Mouse (Mus musculus): ENCODE data around the gene Gad2. TPM values are rescaled to one million over a fixed set of nuclear protein-coding genes. Genes with fewer than 3 reads are reported as not detected.
"Not testable (repeated sequence)": the region's sequence is repeated elsewhere in the genome, so short reads cannot be mapped to it uniquely, and the experiment has no call there.

Gad2 gene
- 36.7 and 45.5 TPM in 2 replicates for polyA plus RNA-seq (2016; fragmentation: Nextera tagmentation; extraction: Ambion mirVana)

DNA sequence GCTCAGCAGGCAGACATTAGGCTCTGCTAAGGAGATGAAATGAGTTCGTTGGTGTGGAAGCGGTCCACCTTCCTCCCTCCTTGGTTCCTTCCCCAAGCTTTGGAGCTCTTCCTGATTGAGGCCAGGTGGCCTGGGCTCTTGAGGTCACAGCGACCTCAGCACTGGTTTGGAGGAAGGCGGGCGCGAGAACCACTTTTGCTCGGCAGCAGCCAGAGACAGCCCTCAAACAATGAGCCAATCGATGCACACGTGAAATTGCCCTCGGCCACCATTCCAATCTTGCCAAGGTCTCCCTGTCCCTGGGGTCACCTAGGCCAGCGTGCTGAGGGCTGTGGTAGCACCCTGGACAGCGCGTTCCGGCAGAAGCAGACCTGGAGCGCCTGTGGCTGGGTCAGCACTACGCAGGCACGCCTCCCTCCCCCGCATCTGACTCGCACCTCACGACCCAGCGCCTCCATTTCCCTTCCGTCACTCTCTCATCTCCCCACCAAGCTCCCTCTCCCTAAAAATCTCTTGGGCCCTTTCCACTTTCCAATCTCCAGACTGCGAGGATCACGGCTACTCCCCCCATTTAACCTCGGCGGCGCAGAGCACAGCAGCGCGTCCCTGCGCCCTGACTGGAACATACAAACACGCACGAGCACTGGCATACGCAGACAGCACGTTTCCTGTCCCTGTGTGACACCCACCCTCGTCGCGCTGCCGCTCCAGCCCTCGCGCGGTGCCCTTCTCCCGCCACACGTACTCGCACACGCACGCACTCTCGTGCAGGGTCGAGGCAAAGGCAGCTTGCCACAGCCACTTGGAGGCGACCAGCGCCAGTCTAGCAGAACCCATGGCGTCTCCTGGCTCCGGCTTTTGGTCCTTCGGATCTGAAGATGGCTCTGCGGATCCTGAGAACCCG, at the start of gene Gad2:
Gad2 (plus strand) TSS at position 378 of the 904 bp plus-strand sequence.
- Histone ChIP-seq H3K36me3 (no peaks in the 10 kb centered on the region), H3K27ac (peak within 1 kb of the TSS; percentile 79), H3K4me2 (replicated peaks) (peak within 1 kb of the TSS; percentile 72), H3K9me3 (no peaks in the 10 kb centered on the region), H3K4me1 (peaks cover 41% of the 10 kb centered on the region), H3K9ac (peak within 1 kb of the TSS; percentile 67), H3K27me3 (replicated peaks) (peaks cover 84% of the 10 kb centered on the region), H3K4me3 (peak within 1 kb of the TSS; percentile 48)
- under 1% methylated on average over 55 of the region's 55 CpGs for WGBS
- ATAC-seq (ENCODE audit: low FRiP score, low read depth) = peak; percentile 74

GRCm38 (mm10) chr2:22587469-22588169, 34.4 kb upstream of the Gad2 start:
- H3K27me3 ChIP-seq (replicated peaks); H3K4me2 ChIP-seq (replicated peaks); H3K9ac ChIP-seq; H3K36me3 ChIP-seq; H3K27ac ChIP-seq; H3K4me1 ChIP-seq; H3K4me3 ChIP-seq; H3K9me3 ChIP-seq: not testable (repeated sequence)
- WGBS = 86% methylated on average over 14 of the region's 14 CpGs
- ATAC-seq (ENCODE audit: low FRiP score, low read depth) = peak; percentile 82

GRCm38 (mm10) chr2:22588170-22588541, 33.8 kb upstream of the Gad2 start:
- H3K9me3 ChIP-seq; H3K4me3 ChIP-seq; H3K27me3 ChIP-seq (replicated peaks); H3K36me3 ChIP-seq; H3K4me1 ChIP-seq; H3K9ac ChIP-seq; H3K27ac ChIP-seq; H3K4me2 ChIP-seq (replicated peaks): not testable (repeated sequence)
- WGBS = 90% methylated on average over 5 of the region's 5 CpGs
- peak; percentile 51 for ATAC-seq (ENCODE audit: low FRiP score, low read depth)

DNA sequence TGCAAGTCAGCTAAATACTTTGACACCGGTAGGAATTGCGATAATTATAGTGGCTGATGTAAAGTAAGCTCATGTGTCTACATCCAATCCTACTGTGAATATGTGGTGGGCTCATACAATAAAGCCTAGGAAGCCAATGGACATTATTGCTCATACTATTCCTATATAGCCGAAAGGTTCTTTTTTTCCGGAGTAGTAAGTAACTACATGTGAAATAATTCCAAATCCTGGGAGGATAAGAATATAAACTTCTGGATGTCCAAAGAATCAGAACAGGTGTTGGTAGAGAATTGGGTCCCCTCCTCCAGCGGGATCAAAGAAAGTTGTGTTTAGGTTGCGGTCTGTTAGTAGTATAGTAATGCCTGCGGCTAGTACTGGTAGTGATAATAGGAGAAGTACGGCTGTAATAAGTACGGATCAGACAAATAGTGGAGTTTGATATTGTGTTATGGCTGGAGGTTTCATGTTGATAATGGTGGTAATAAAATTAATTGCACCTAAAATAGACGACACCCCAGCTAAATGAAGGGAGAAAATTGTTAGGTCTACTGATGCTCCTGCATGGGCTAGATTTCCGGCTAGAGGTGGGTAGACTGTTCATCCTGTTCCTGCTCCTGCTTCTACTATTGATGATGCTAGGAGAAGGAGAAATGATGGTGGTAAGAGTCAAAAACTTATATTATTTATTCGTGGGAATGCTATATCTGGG, 33.2 kb upstream of the Gad2 start:
- not testable (repeated sequence) for H3K9ac ChIP-seq; H3K4me3 ChIP-seq; H3K4me2 ChIP-seq (replicated peaks); H3K36me3 ChIP-seq; H3K9me3 ChIP-seq; H3K27ac ChIP-seq; H3K4me1 ChIP-seq; H3K27me3 ChIP-seq (replicated peaks)
- ATAC-seq (ENCODE audit: low FRiP score, low read depth) = peak; percentile 96
- 72% methylated on average over 12 of the region's 12 CpGs for WGBS

DNA sequence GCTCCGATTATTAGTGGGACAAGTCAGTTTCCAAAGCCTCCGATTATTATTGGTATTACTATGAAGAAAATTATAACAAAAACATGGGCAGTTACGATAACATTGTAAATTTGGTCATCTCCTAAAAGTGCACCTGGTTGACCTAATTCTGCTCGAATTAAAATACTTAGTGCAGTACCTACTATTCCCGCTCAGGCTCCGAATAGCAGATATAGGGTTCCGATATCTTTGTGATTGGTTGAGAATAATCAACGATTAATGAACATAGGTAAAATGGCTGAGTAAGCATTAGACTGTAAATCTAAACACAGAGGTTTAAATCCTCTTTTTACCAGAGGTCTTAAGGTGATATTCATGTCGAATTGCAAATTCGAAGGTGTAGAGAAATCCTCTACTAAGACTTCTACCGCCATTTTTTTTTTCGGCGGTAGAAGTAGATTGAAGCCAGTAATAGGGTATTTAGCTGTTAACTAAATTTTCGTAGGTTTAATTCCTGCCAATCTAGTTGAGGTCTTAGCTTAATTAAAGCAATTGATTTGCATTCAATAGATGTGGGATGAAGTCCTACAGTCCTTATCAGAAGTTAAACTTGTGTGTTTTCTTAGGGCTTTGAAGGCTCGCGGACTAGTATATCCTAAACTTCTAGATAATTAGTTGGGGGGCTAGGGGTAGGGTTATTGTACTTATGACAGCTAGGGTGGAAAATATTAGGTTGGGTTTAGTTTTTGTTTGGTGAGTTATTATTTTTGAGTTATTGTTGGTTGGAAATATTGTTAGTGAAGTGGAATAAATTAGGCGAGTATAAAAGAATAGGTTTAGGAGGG, 32.4 kb upstream of the Gad2 start:
- H3K9me3 ChIP-seq; H3K4me3 ChIP-seq; H3K27ac ChIP-seq; H3K27me3 ChIP-seq (replicated peaks); H3K36me3 ChIP-seq; H3K9ac ChIP-seq; H3K4me1 ChIP-seq; H3K4me2 ChIP-seq (replicated peaks): not testable (repeated sequence)
- 85% methylated on average over 17 of the region's 17 CpGs for WGBS
- ATAC-seq (ENCODE audit: low FRiP score, low read depth) = peak; percentile 91

DNA sequence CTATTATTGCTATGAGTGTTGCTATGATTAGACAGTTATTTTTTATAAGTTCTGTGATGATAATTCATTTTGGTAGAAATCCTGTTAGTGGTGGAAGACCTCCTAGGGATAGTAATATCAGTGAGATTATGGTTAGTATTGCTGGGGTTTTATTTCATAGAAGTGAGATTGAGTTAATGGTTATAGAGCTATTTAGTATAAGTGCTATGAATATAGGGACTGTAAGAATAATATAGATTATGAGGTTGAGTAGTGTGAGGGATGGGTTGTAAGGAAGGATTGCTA, 31.9 kb upstream of the Gad2 start:
- Histone ChIP-seq H3K4me3 (no peak overlapping the region), H3K27ac (no peak overlapping the region), H3K9ac (no peak overlapping the region), H3K36me3 (no peaks in the 10 kb centered on the region), H3K27me3 (replicated peaks) (no peaks in the 10 kb centered on the region), H3K4me2 (replicated peaks) (no peak overlapping the region), H3K4me1 (no peaks in the 10 kb centered on the region), H3K9me3 (no peaks in the 10 kb centered on the region)
- no peak for ATAC-seq (ENCODE audit: low FRiP score, low read depth)

- peaks cover 57% of the 10 kb centered on the region for H3K27me3 ChIP-seq (replicated peaks)
- H3K9ac ChIP-seq = no peak overlapping the region
- ATAC-seq (ENCODE audit: low FRiP score, low read depth) = no peak
- H3K36me3 ChIP-seq = no peaks in the 10 kb centered on the region
- H3K4me1 ChIP-seq = peaks cover 32% of the 10 kb centered on the region
- H3K9me3 ChIP-seq = no peaks in the 10 kb centered on the region
- no peak overlapping the region for H3K4me2 ChIP-seq (replicated peaks)
- H3K27ac ChIP-seq = no peak overlapping the region
- WGBS = 4% methylated on average over 9 of the region's 9 CpGs
- no peak overlapping the region for H3K4me3 ChIP-seq
Observed at GRCm38 (mm10) chr2:22617951-22618350, 4.1 kb upstream of the Gad2 start.

GRCm38 (mm10) chr2:22619416-22619815, 2.6 kb upstream of the Gad2 start:
- Histone ChIP-seq H3K4me1 (peaks cover 41% of the 10 kb centered on the region), H3K4me2 (replicated peaks) (peak overlapping the region; percentile 42), H3K4me3 (no peak overlapping the region), H3K27me3 (replicated peaks) (peaks cover 70% of the 10 kb centered on the region), H3K9ac (no peak overlapping the region), H3K27ac (0 out of 2 replicates have a peak overlapping the region, but pooled peaks have one; percentile 17), H3K9me3 (no peaks in the 10 kb centered on the region), H3K36me3 (no peaks in the 10 kb centered on the region)
- ATAC-seq (ENCODE audit: low FRiP score, low read depth) = no peak
- WGBS = 2% methylated on average over 12 of the region's 12 CpGs

DNA sequence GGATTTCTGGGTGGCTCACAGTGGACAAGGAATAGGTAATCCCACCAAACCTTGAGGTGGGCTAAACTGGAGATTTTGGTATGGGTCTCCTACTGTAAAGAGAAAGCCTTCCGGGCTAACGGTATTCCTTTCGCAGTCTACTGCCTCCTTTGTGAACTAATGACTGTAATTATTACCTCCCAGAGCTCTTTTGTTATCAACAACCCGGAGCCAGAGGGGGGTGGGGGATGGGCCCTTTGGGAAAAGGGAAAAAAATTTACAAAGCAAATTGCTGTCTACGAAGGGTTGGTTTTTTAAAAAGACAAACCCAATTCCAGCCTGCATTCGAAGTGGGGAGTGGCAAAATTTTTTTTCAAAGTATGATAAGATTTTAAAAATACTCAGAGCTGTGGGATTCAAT, 2.0 kb upstream of the Gad2 start:
- H3K36me3 ChIP-seq = no peaks in the 10 kb centered on the region
- H3K9me3 ChIP-seq = no peaks in the 10 kb centered on the region
- ATAC-seq (ENCODE audit: low FRiP score, low read depth) = no peak
- H3K4me3 ChIP-seq = no peak overlapping the region
- H3K4me1 ChIP-seq = peaks cover 41% of the 10 kb centered on the region
- WGBS = 0% methylated on average over 6 of the region's 6 CpGs
- no peak overlapping the region for H3K9ac ChIP-seq
- H3K27ac ChIP-seq = 0 out of 2 replicates have a peak overlapping the region, but pooled peaks have one; percentile 17
- peaks cover 74% of the 10 kb centered on the region for H3K27me3 ChIP-seq (replicated peaks)
- peak overlapping the region; percentile 42 for H3K4me2 ChIP-seq (replicated peaks)

GRCm38 (mm10) chr2:22620534-22620933, 1.5 kb upstream of the Gad2 start:
- 0% methylated on average over 7 of the region's 7 CpGs for WGBS
- no peak for ATAC-seq (ENCODE audit: low FRiP score, low read depth)
- Histone ChIP-seq H3K4me2 (replicated peaks) (peak overlapping the region; percentile 72), H3K9me3 (no peaks in the 10 kb centered on the region), H3K4me1 (peaks cover 41% of the 10 kb centered on the region), H3K36me3 (no peaks in the 10 kb centered on the region), H3K4me3 (no peak overlapping the region), H3K27me3 (replicated peaks) (peaks cover 77% of the 10 kb centered on the region), H3K27ac (peak overlapping the region; percentile 68), H3K9ac (peak overlapping the region; percentile 4; the same call in 1 of the 2 replicates)

GRCm38 (mm10) chr2:22620978-22621827, 802 bp upstream of the Gad2 start:
- H3K4me2 ChIP-seq (replicated peaks) = peak overlapping the region; percentile 72
- peaks cover 41% of the 10 kb centered on the region for H3K4me1 ChIP-seq
- peak overlapping the region; percentile 48 for H3K4me3 ChIP-seq
- H3K9me3 ChIP-seq = no peaks in the 10 kb centered on the region
- H3K36me3 ChIP-seq = no peaks in the 10 kb centered on the region
- peak overlapping the region; percentile 67 for H3K9ac ChIP-seq
- H3K27ac ChIP-seq = peak overlapping the region; percentile 79
- H3K27me3 ChIP-seq (replicated peaks) = peaks cover 84% of the 10 kb centered on the region
- ATAC-seq (ENCODE audit: low FRiP score, low read depth) = peak; percentile 48
- WGBS = 3% methylated on average over 20 of the region's 20 CpGs

Data from neural tube, embryonic 12.5 days (tissue).